Mouse (Mus musculus) forebrain, postnatal 0 days (tissue): ENCODE measurements around the gene Nlrp10. TPM values are rescaled to one million over a fixed set of nuclear protein-coding genes. Genes with fewer than 3 reads are reported as not detected.

Experiments
- ATAC-seq: fragments of 200-750 bp; cut with Nextera tagmentation; 2 replicates; pipeline ENCODE4 v1.8.0; 2017; ENCODE audit warnings: mild to moderate bottlenecking, moderate library complexity
- DNase-seq: peaks from one replicate; pipeline ENCODE4 v3.0.0-alpha.2; 2015
- H3K27ac ChIP-seq: fragments of 300-500 bp; sonication (generic); 2 replicates; pipeline ENCODE4 v1.5.1; 2014; ENCODE audit warnings: low read depth, mild to moderate bottlenecking, antibody characterized with exemption, low read length, moderate library complexity, mixed read lengths
- H3K27me3 ChIP-seq: fragments of 300-500 bp; sonication (generic); 2 replicates; pipeline ENCODE4 v1.6.1; 2014; ENCODE audit warnings: mild to moderate bottlenecking, low read length, mixed read lengths; ENCODE audit not compliant: insufficient read depth
- H3K36me3 ChIP-seq: fragments of 300-500 bp; sonication (generic); 2 replicates; pipeline ENCODE4 v1.6.1; 2014; ENCODE audit warnings: mild to moderate bottlenecking, moderate library complexity; ENCODE audit not compliant: insufficient read depth
- H3K4me1 ChIP-seq: fragments of 300-500 bp; sonication (generic); 2 replicates; pipeline ENCODE4 v1.6.1; 2014; ENCODE audit warnings: antibody characterized with exemption; ENCODE audit not compliant: insufficient read depth
- H3K4me2 ChIP-seq: fragments of 300-500 bp; sonication (generic); 2 replicates; pipeline ENCODE4 v1.6.1; 2014; ENCODE audit warnings: low read depth, mild to moderate bottlenecking, moderate library complexity
- H3K4me3 ChIP-seq: fragments of 300-500 bp; sonication (generic); 2 replicates; pipeline ENCODE4 v1.5.1; 2014; ENCODE audit warnings: low read depth, low read length, mixed read lengths
- H3K9ac ChIP-seq: fragments of 300-500 bp; sonication (generic); 2 replicates; pipeline ENCODE4 v1.6.1; 2014; ENCODE audit warnings: mild to moderate bottlenecking
- H3K9me3 ChIP-seq: fragments of 300-500 bp; sonication (generic); 2 replicates; pipeline ENCODE4 v1.6.1; 2016; ENCODE audit warnings: low read length
- CTCF ChIP-seq: sonication (generic); IDR thresholded peaks from 2 replicates; pipeline ENCODE4 v1.5.1; 2016; ENCODE audit warnings: antibody characterized with exemption, control low read depth, low read depth
- WGBS: fragments of 180-500 bp; shearing (Covaris S2); extraction: QIAGEN DNeasy Blood & Tissue Kit; methylation state at CpG from one replicate; pipeline ENCODE4 v1.1.7; 2014; 5-methylcytosine and 5-hydroxymethylcytosine counted together
- polyA plus RNA-seq: library from polyadenylated mRNA; unstranded; fragments of >200 nt; fragmentation: Nextera tagmentation; extraction: Ambion mirVana; gene quantifications from 2 replicates; pipeline ENCODE4 v1.2.1, GENCODE M21; 2015
- total RNA-seq: library from RNA; depleted of rRNA; stranded (reverse); fragments of >200 nt; gene quantifications from 2 replicates; pipeline ENCODE4 v1.2.3, GENCODE M21; 2014

The Nlrp10 gene
- total and polyA plus RNA-seq, 2 experiments from 2014 or later, result 0.05 to 0.10 TPM

GRCm38 (mm10) chr7:108936591-108936990 lies 6.6 kb upstream of the Nlrp10 start:
- ATAC-seq (no peak), DNase-seq (no peak)
- H3K27me3 ChIP-seq, result 0 out of 2 replicates have a peak, but pooled peaks cover 5% of the 10 kb centered on the region
- H3K9ac ChIP-seq, result no peak overlapping the region
- H3K27ac ChIP-seq, result no peak overlapping the region
- peaks cover 5% of the 10 kb centered on the region; the same call in 1 of the 2 replicates for H3K4me1 ChIP-seq
- no peak for TF ChIP-seq CTCF
- no peak overlapping the region for H3K4me2 ChIP-seq
- no peaks in the 10 kb centered on the region for H3K9me3 ChIP-seq
- 97% methylated on average over 4 of the region's 4 CpGs for WGBS
- H3K4me3 ChIP-seq, result no peak overlapping the region
- peaks cover 43% of the 10 kb centered on the region for H3K36me3 ChIP-seq

- Histone ChIP-seq H3K4me1 (peaks cover 5% of the 10 kb centered on the region; the same call in 1 of the 2 replicates), H3K4me2 (peak overlapping the region; percentile 87), H3K27me3 (0 out of 2 replicates have a peak, but pooled peaks cover 5% of the 10 kb centered on the region), H3K4me3 (peak overlapping the region; percentile 89), H3K9ac (peak overlapping the region; percentile 94; the same call in 1 of the 2 replicates), H3K9me3 (no peaks in the 10 kb centered on the region), H3K27ac (no peak overlapping the region), H3K36me3 (peaks cover 31% of the 10 kb centered on the region)
- WGBS, result 89% methylated on average over 7 of the region's 7 CpGs
- TF ChIP-seq CTCF, result no peak
- ATAC-seq (no peak), DNase-seq (no peak)
Measured at GRCm38 (mm10) chr7:108935411-108935810, 5.4 kb upstream of the Nlrp10 start.

GRCm38 (mm10) chr7:108934836-108935235 lies 4.9 kb upstream of the Nlrp10 start:
- Histone ChIP-seq H3K4me3 (peak overlapping the region; percentile 89), H3K27ac (no peak overlapping the region; the same call in 1 of the 2 replicates), H3K4me2 (peak overlapping the region; percentile 87), H3K36me3 (peaks cover 26% of the 10 kb centered on the region), H3K27me3 (0 out of 2 replicates have a peak, but pooled peaks cover 5% of the 10 kb centered on the region), H3K4me1 (peaks cover 5% of the 10 kb centered on the region; the same call in 1 of the 2 replicates), H3K9me3 (no peaks in the 10 kb centered on the region), H3K9ac (peak overlapping the region; percentile 94)
- no peak for DNase-seq
- WGBS, result 6% methylated on average over 8 of the region's 8 CpGs
- TF ChIP-seq CTCF, result no peak
- no peak for ATAC-seq

- peak; percentile 98 for ATAC-seq
Measured at GRCm38 (mm10) chr7:108933794-108934731, 4.1 kb upstream of the Nlrp10 start, which contains the start of gene Eif3f. Gene Eif3f, plus strand, starts transcription at chr7:108934417.

GRCm38 (mm10) chr7:108928280-108929188 lies 1.4 kb downstream of the Nlrp10 start:
- H3K4me1 ChIP-seq, result no peaks in the 10 kb centered on the region
- ATAC-seq, result no peak
- no peak overlapping the region for H3K9ac ChIP-seq
- H3K27ac ChIP-seq, result no peak overlapping the region
- no peaks in the 10 kb centered on the region for H3K9me3 ChIP-seq
- WGBS, result 83% methylated on average over 11 of the region's 11 CpGs
- no peaks in the 10 kb centered on the region for H3K36me3 ChIP-seq
- 0 out of 2 replicates have a peak, but pooled peaks cover 5% of the 10 kb centered on the region for H3K27me3 ChIP-seq
- no peak for DNase-seq
- no peak overlapping the region for H3K4me2 ChIP-seq
- no peak overlapping the region for H3K4me3 ChIP-seq
- TF ChIP-seq CTCF, result no peak

More at GRCm38 (mm10) chr7:108933794-108934731, 4.1 kb upstream of the Nlrp10 start, which contains the start of gene Eif3f:
- Histone ChIP-seq H3K9me3 (no peaks in the 10 kb centered on the region), H3K4me3 (peak within 1 kb of the TSS; percentile 89), H3K27me3 (0 out of 2 replicates have a peak, but pooled peaks cover 5% of the 10 kb centered on the region), H3K9ac (peak within 1 kb of the TSS; percentile 94), H3K4me2 (peak within 1 kb of the TSS; percentile 87), H3K4me1 (peaks cover 5% of the 10 kb centered on the region; the same call in 1 of the 2 replicates), H3K36me3 (peaks cover 18% of the 10 kb centered on the region), H3K27ac (peak within 1 kb of the TSS; percentile 82)
- peak; percentile 91 for TF ChIP-seq CTCF
- DNase-seq, result peak; percentile 98
- WGBS, result 3% methylated on average over 50 of the region's 50 CpGs

- no peak overlapping the region for H3K4me2 ChIP-seq
- DNase-seq (no peak), ATAC-seq (no peak)
- H3K27ac ChIP-seq, result no peak overlapping the region
- 72% methylated on average over 4 of the region's 4 CpGs for WGBS
- H3K9me3 ChIP-seq, result no peaks in the 10 kb centered on the region
- H3K27me3 ChIP-seq, result 0 out of 2 replicates have a peak, but pooled peaks cover 2% of the 10 kb centered on the region
- H3K36me3 ChIP-seq, result no peaks in the 10 kb centered on the region
- no peak for TF ChIP-seq CTCF
- no peaks in the 10 kb centered on the region for H3K4me1 ChIP-seq
- H3K4me3 ChIP-seq, result no peak overlapping the region
- no peak overlapping the region for H3K9ac ChIP-seq
Measured at GRCm38 (mm10) chr7:108927043-108927442, 2.9 kb downstream of the Nlrp10 start.
